In the genomic region with DNA sequence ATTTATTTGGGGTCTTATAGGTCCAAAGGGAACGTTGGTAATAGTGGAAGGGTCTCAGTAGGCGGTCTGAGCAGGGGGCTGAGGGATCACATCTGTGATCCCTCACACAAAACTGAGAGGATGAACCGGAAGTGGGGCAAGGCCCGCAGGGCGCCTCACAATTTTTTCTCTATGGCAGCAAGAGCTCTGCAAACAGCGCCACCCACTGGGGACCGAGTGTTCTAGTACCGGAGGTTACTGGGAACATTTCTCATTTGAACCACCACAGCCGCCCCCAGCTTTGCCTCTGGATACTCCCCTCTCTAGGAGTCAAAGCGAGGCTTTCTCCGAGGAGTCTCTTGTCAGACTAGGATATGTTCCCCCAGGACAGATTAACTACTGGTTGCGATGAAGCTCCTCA, we compare ENCODE assay signal across 15 mouse cellular contexts. TPM values are rescaled to one million over a fixed set of nuclear protein-coding genes. Genes with fewer than 3 reads are reported as not detected.
A peak's percentile ranks its signal among the peaks of the same experiment; 100 is the strongest.
DNase-seq lines count a peak whose midpoint lies in the region; ATAC-seq and TF ChIP-seq lines count a peak whose summit lies in the region.
"Had no signal": no experiment of that assay in that cellular context is flagged by ENCODE, and none has a peak within 500 bp of the region (broad histone marks: within the 10 kb centered on the region; RNA-seq: fewer than 3 reads in every experiment).

No protein-coding gene starts in this region.

- no peak overlapping the region for H3K9ac ChIP-seq in lung, postnatal 0 days (replicated peaks; ENCODE audit: low read depth)
- H3K9ac ChIP-seq: embryonic facial prominence, embryonic 12.5 days; forebrain, embryonic 15.5 days; hindbrain, embryonic 12.5 days; kidney, embryonic 15.5 days; lung, embryonic 15.5 days had no signal

- 82% methylated on average over 12 of the region's 12 CpGs for WGBS in lung, postnatal 0 days
- 83% methylated on average over 12 of the region's 12 CpGs for WGBS in bone marrow, adult 2 months

- DNase-seq in heart, adult 11 months, result peak; percentile 67
- DNase-seq in heart, postnatal 10 days, result no peak
- DNase-seq in lung, postnatal 0 days (ENCODE audit: low spot score), result no peak
- no peak for DNase-seq in lung, postnatal 36 days
- DNase-seq in thymus, postnatal 0 days (ENCODE audit: low spot score), result peak; percentile 17
- DNase-seq in left cerebral cortex, postnatal 25 days (ENCODE audit: low spot score in 2 of 2), result no peak
- no peak for DNase-seq in retina, postnatal 1 day
- DNase-seq: adrenal gland, adult 2 months; cerebellum, adult 11 months had no signal

- no peaks in the 10 kb centered on the region for H3K9me3 ChIP-seq in lung, postnatal 0 days (ENCODE audit: low read length)
- H3K9me3 ChIP-seq: embryonic facial prominence, embryonic 12.5 days; forebrain, embryonic 15.5 days; hindbrain, embryonic 12.5 days; kidney, embryonic 15.5 days; lung, embryonic 15.5 days had no signal

- no peaks in the 10 kb centered on the region for H3K4me1 ChIP-seq in lung, postnatal 0 days (ENCODE audit: insufficient read depth, low read depth, low read length)
- H3K4me1 ChIP-seq in bone marrow, adult 2 months (ENCODE audit: control insufficient read depth, insufficient read depth, low read length), result no peaks in the 10 kb centered on the region
- H3K4me1 ChIP-seq: embryonic facial prominence, embryonic 12.5 days; forebrain, embryonic 15.5 days; hindbrain, embryonic 12.5 days; kidney, embryonic 15.5 days had no signal

- no peak overlapping the region for H3K27ac ChIP-seq in lung, postnatal 0 days (ENCODE audit: low read length)
- no peak overlapping the region for H3K27ac ChIP-seq in bone marrow, adult 2 months (ENCODE audit: control insufficient read depth, insufficient read depth, low read depth, low read length, poor library complexity)
- H3K27ac ChIP-seq: embryonic facial prominence, embryonic 12.5 days; forebrain, embryonic 15.5 days; hindbrain, embryonic 12.5 days; kidney, embryonic 15.5 days; lung, embryonic 15.5 days had no signal

- intact Hi-C loops in heart, postnatal 10 days (cut with DNase I), result no loop called here
- intact Hi-C loops in left cerebral cortex, postnatal 25 days (cut with DNase I), result loop anchor here (10.0 kb wide), 4 partner anchors 328 to 1528 kb away; partner anchors contain the start of gene Irx5

- no peaks in the 10 kb centered on the region for H3K36me3 ChIP-seq in lung, postnatal 0 days (ENCODE audit: insufficient read depth, low read length)
- H3K36me3 ChIP-seq: embryonic facial prominence, embryonic 12.5 days; forebrain, embryonic 15.5 days; hindbrain, embryonic 12.5 days; kidney, embryonic 15.5 days; lung, embryonic 15.5 days had no signal

- TF ChIP-seq CTCF in lung, postnatal 0 days (IDR thresholded peaks at IDR 0.05), result peak; percentile 25
- TF ChIP-seq CTCF in bone marrow, adult 2 months (IDR thresholded peaks at IDR 0.05; ENCODE audit: control insufficient read depth, insufficient read depth, low read length), result peak; percentile 11; the same call in 1 of the 2 replicates

- TF ChIP-seq EP300 in lung, postnatal 0 days (IDR thresholded peaks at IDR 0.05), result no peak

- ATAC-seq in lung, postnatal 0 days, result no peak
- ATAC-seq: forebrain, embryonic 15.5 days had no signal

- no peaks in the 10 kb centered on the region for H3K27me3 ChIP-seq in lung, postnatal 0 days (replicated peaks; ENCODE audit: insufficient read depth, low read length)
- H3K27me3 ChIP-seq: embryonic facial prominence, embryonic 12.5 days; lung, embryonic 15.5 days had no signal

- no peak for TF ChIP-seq POLR2A in bone marrow, adult 2 months (IDR thresholded peaks at IDR 0.05; ENCODE audit: borderline replicate concordance, control insufficient read depth, low read depth, low read length)

- H3K4me2 ChIP-seq in lung, postnatal 0 days (replicated peaks; ENCODE audit: low read depth, low read length), result no peak overlapping the region
- H3K4me2 ChIP-seq: embryonic facial prominence, embryonic 12.5 days; forebrain, embryonic 15.5 days; hindbrain, embryonic 12.5 days; kidney, embryonic 15.5 days; lung, embryonic 15.5 days had no signal

- no peak overlapping the region for H3K4me3 ChIP-seq in lung, postnatal 0 days (ENCODE audit: low read depth, low read length)
- H3K4me3 ChIP-seq in bone marrow, adult 2 months (replicated peaks; ENCODE audit: control insufficient read depth, low read depth, low read length), result no peak overlapping the region
- H3K4me3 ChIP-seq: embryonic facial prominence, embryonic 12.5 days; forebrain, embryonic 15.5 days; hindbrain, embryonic 12.5 days; kidney, embryonic 15.5 days; lung, embryonic 15.5 days had no signal

RNA-seq across cellular contexts. Expression of gene Aktip, which starts 3.1 kb away (rescaled TPM):
- total RNA-seq in heart, postnatal 10 days (2021), result 10 to 100 TPM; 36.1 to 40.3 TPM
- polyA plus RNA-seq in lung, postnatal 0 days (2015; fragmentation: Nextera tagmentation; extraction: Ambion mirVana), result 65.1 and 65.6 TPM in 2 replicates
- polyA plus RNA-seq in bone marrow, adult 2 months (2011; ENCODE audit: insufficient read depth, insufficient read length, low replicate concordance, missing spikeins), result 4.8 and 6.9 TPM in 2 replicates
- 35.0 and 36.6 TPM in 2 replicates for polyA plus RNA-seq in thymus, postnatal 0 days (2015; fragmentation: Nextera tagmentation; extraction: Ambion mirVana)
- total RNA-seq in left cerebral cortex, postnatal 25 days (2021), result 10 to 100 TPM; 97.3 to 99.2 TPM

Comparison
In these comparisons a context has a peak if more than half of its experiments do, and no peak if none do; other contexts are left out.
1. DNase-seq: peak in heart, adult 11 months (single experiment) and thymus, postnatal 0 days (single experiment); none in heart, postnatal 10 days (0 of 2), lung, postnatal 0 days (single experiment), lung, postnatal 36 days (single experiment), left cerebral cortex, postnatal 25 days (0 of 2) and retina, postnatal 1 day (single experiment).